Mouse (Mus musculus) heart, embryonic 14.5 days (tissue): ENCODE results near the gene Tnfrsf13c. TPM values are rescaled to one million over a fixed set of nuclear protein-coding genes. Genes with fewer than 3 reads are reported as not detected.
A peak's percentile ranks its signal among the peaks of the same experiment; 100 is the strongest.

Source experiments
- ATAC-seq: fragments of 200-750 bp; cut with Nextera tagmentation; 2 replicates; pipeline ENCODE4 v1.8.0; 2017; ENCODE audit warnings: low read depth, moderate TSS enrichment; ENCODE audit not compliant: insufficient number of reproducible peaks, insufficient read depth, low FRiP score
- H3K27ac ChIP-seq, 2 experiments: fragments of 200-500 bp in 1 of 2; fragments of 300-500 bp in 1 of 2; sonication (generic) in 1 of 2; replicated peaks in 1 of 2; 2 replicates each; pipeline ENCODE4 v1.5.1; 2012 to 2014; ENCODE audit warnings: low read depth in 2 of 2, low read length in 2 of 2, control low read depth in 1 of 2, mild to moderate bottlenecking in 1 of 2, mixed read lengths in 1 of 2; ENCODE audit not compliant: control insufficient read depth in 1 of 2, insufficient read depth in 1 of 2
- H3K27me3 ChIP-seq: fragments of 300-500 bp; sonication (generic); 2 replicates; pipeline ENCODE4 v1.6.1; 2014; ENCODE audit warnings: mild to moderate bottlenecking, low read length, control low read depth; ENCODE audit not compliant: control insufficient read depth, insufficient read depth
- H3K36me3 ChIP-seq: fragments of 300-500 bp; sonication (generic); 2 replicates; pipeline ENCODE4 v1.6.1; 2014; ENCODE audit warnings: mild to moderate bottlenecking, control low read depth, low read length, mixed read lengths; ENCODE audit not compliant: control insufficient read depth, insufficient read depth
- H3K4me1 ChIP-seq, 2 experiments: fragments of 200-500 bp in 1 of 2; fragments of 300-500 bp in 1 of 2; sonication (generic) in 1 of 2; 2 replicates each; pipeline ENCODE4 v1.6.1; 2012 to 2014; ENCODE audit warnings: low read length in 2 of 2, control low read depth in 1 of 2, mixed read lengths in 1 of 2; ENCODE audit not compliant: control insufficient read depth in 2 of 2, insufficient read depth in 2 of 2
- H3K4me2 ChIP-seq: fragments of 300-500 bp; sonication (generic); 2 replicates; pipeline ENCODE4 v1.6.1; 2014; ENCODE audit warnings: mild to moderate bottlenecking, low read length
- H3K4me3 ChIP-seq, 2 experiments: fragments of 200-500 bp in 1 of 2; fragments of 300-500 bp in 1 of 2; sonication (generic) in 1 of 2; 2 replicates each; pipeline ENCODE4 v1.5.1; 2012 to 2014; ENCODE audit warnings: low read length in 2 of 2, mild to moderate bottlenecking in 2 of 2, control low read depth in 1 of 2, low read depth in 1 of 2, moderate library complexity in 1 of 2; ENCODE audit not compliant: control insufficient read depth in 1 of 2, insufficient read depth in 1 of 2
- H3K9ac ChIP-seq: fragments of 300-500 bp; sonication (generic); 2 replicates; pipeline ENCODE4 v1.6.1; 2014; ENCODE audit warnings: mild to moderate bottlenecking, low read length
- H3K9me3 ChIP-seq: fragments of 300-500 bp; sonication (generic); 2 replicates; pipeline ENCODE4 v1.6.1; 2016; ENCODE audit warnings: low read length, control low read depth; ENCODE audit not compliant: control insufficient read depth
- WGBS: fragments of 180-500 bp; shearing (Covaris S2); extraction: QIAGEN DNeasy Blood & Tissue Kit; methylation state at CpG from one replicate; pipeline ENCODE4 v1.1.7; 2014; 5-methylcytosine and 5-hydroxymethylcytosine counted together
- polyA plus RNA-seq: library from polyadenylated mRNA; unstranded; fragments of >200 nt; fragmentation: Nextera tagmentation; extraction: Ambion mirVana; gene quantifications from 2 replicates; pipeline ENCODE4 v1.2.1, GENCODE M21; 2014

Gene Tnfrsf13c
- polyA plus RNA-seq, 1 experiment from 2014 or later, result 0.11 TPM

- Histone ChIP-seq H3K9ac (no peak overlapping the region), H3K4me3 (no peak overlapping the region), H3K9me3 (no peaks in the 10 kb centered on the region), H3K4me2 (no peak overlapping the region), H3K4me1 (peaks cover 17 to 27% of the 10 kb centered on the region in 2 experiments), H3K36me3 (no peaks in the 10 kb centered on the region), H3K27me3 (peaks cover 79% of the 10 kb centered on the region), H3K27ac (no peak overlapping the region)
- 74% methylated on average over 26 of the region's 26 CpGs for WGBS
- ATAC-seq, result no peak
These were observed 5.1 kb downstream of the Tnfrsf13c start for GRCm38 (mm10) chr15:82218778-82219666.

- no peak overlapping the region for H3K27ac ChIP-seq
- no peaks in the 10 kb centered on the region for H3K36me3 ChIP-seq
- H3K9ac ChIP-seq, result no peak overlapping the region
- peaks cover 81% of the 10 kb centered on the region for H3K27me3 ChIP-seq
- H3K4me2 ChIP-seq, result no peak overlapping the region
- H3K9me3 ChIP-seq, result no peaks in the 10 kb centered on the region
- ATAC-seq, result no peak
- WGBS, result 47% methylated on average over 9 of the region's 9 CpGs
- H3K4me3 ChIP-seq, result no peak overlapping the region
- peaks cover 14 to 17% of the 10 kb centered on the region in 2 experiments for H3K4me1 ChIP-seq
These were observed 6.2 kb downstream of the Tnfrsf13c start for GRCm38 (mm10) chr15:82217980-82218379.

- 26% methylated on average over 7 of the region's 7 CpGs for WGBS
- Histone ChIP-seq H3K4me2 (no peak overlapping the region), H3K27ac (no peak overlapping the region), H3K4me1 (peaks cover 14 to 22% of the 10 kb centered on the region in 2 experiments), H3K36me3 (no peaks in the 10 kb centered on the region), H3K9ac (no peak overlapping the region), H3K9me3 (no peaks in the 10 kb centered on the region), H3K4me3 (no peak overlapping the region), H3K27me3 (peaks cover 81% of the 10 kb centered on the region)
- no peak for ATAC-seq
These were observed 7.1 kb downstream of the Tnfrsf13c start for GRCm38 (mm10) chr15:82217039-82217438.

- no peaks in the 10 kb centered on the region for H3K36me3 ChIP-seq
- 38% methylated on average over 20 of the region's 20 CpGs for WGBS
- H3K4me1 ChIP-seq, result peaks cover 14 to 29% of the 10 kb centered on the region in 2 experiments
- no peak overlapping the region for H3K4me3 ChIP-seq
- H3K27ac ChIP-seq, result no peak overlapping the region
- H3K9me3 ChIP-seq, result no peaks in the 10 kb centered on the region
- H3K9ac ChIP-seq, result no peak overlapping the region
- H3K4me2 ChIP-seq, result peak overlapping the region; percentile 25; the same call in 1 of the 2 replicates
- H3K27me3 ChIP-seq, result peaks cover 83% of the 10 kb centered on the region
- ATAC-seq, result no peak
These were observed 7.9 kb downstream of the Tnfrsf13c start for GRCm38 (mm10) chr15:82216142-82216827.

- Histone ChIP-seq H3K4me1 (peaks cover 14 to 29% of the 10 kb centered on the region in 2 experiments), H3K27ac (no peak overlapping the region), H3K4me2 (peak overlapping the region; percentile 25; the same call in 1 of the 2 replicates), H3K36me3 (no peaks in the 10 kb centered on the region), H3K9me3 (no peaks in the 10 kb centered on the region), H3K4me3 (no peak overlapping the region), H3K27me3 (peaks cover 85% of the 10 kb centered on the region), H3K9ac (no peak overlapping the region)
- 31% methylated on average over 11 of the region's 11 CpGs for WGBS
- no peak for ATAC-seq
These were observed 8.7 kb downstream of the Tnfrsf13c start for GRCm38 (mm10) chr15:82215332-82216046.

- no peak overlapping the region for H3K27ac ChIP-seq
- H3K9me3 ChIP-seq, result no peaks in the 10 kb centered on the region
- H3K36me3 ChIP-seq, result no peaks in the 10 kb centered on the region
- ATAC-seq, result no peak
- peaks cover 93% of the 10 kb centered on the region for H3K27me3 ChIP-seq
- H3K9ac ChIP-seq, result no peak overlapping the region
- no peak overlapping the region for H3K4me3 ChIP-seq
- WGBS, result 12% methylated on average over 4 of the region's 4 CpGs
- no peak overlapping the region for H3K4me2 ChIP-seq
- peaks cover 14 to 29% of the 10 kb centered on the region in 2 experiments for H3K4me1 ChIP-seq
These were observed 10.9 kb downstream of the Tnfrsf13c start for GRCm38 (mm10) chr15:82213222-82213621.

GRCm38 (mm10) chr15:82212752-82213063, 11.5 kb downstream of the Tnfrsf13c start, which contains the start of gene Shisa8:
Shisa8 (minus strand) TSS chr15:82212815.
- Histone ChIP-seq H3K27me3 (peaks cover 94% of the 10 kb centered on the region), H3K4me2 (peak within 1 kb of the TSS; percentile 74), H3K9me3 (no peaks in the 10 kb centered on the region), H3K9ac (peak within 1 kb of the TSS; percentile 41; the same call in 1 of the 2 replicates), H3K4me3 (peak within 1 kb of the TSS; percentile 43 to 50), H3K36me3 (no peaks in the 10 kb centered on the region), H3K27ac (no peak within 1 kb of the TSS), H3K4me1 (peaks cover 14 to 31% of the 10 kb centered on the region in 2 experiments)
- under 1% methylated on average over 26 of the region's 34 CpGs for WGBS
- no peak for ATAC-seq
